Mouse (Mus musculus): ENCODE data around the gene Setmar. TPM values are rescaled to one million over a fixed set of nuclear protein-coding genes. Genes with fewer than 3 reads are reported as not detected.

Setmar gene
- polyA plus RNA-seq, 1 experiment from 2014 or later: 8.9 TPM

Other genes starting within 250 kb of the Setmar start
- 12.4 and 14.1 TPM in 2 replicates for gene Sumf1, start 120.5 kb downstream of the Setmar start, polyA plus RNA-seq (2014; fragmentation: Nextera tagmentation; extraction: Ambion mirVana)
- gene Itpr1, start 148.1 kb downstream of the Setmar start, polyA plus RNA-seq (2014; fragmentation: Nextera tagmentation; extraction: Ambion mirVana): 6.5 and 8.4 TPM in 2 replicates

Data from neural tube, embryonic 11.5 days (tissue).